Mouse (Mus musculus) stomach, embryonic 15.5 days (tissue): ENCODE results near the gene Poln. TPM values are rescaled to one million over a fixed set of nuclear protein-coding genes. Genes with fewer than 3 reads are reported as not detected.

Experiments used
- ATAC-seq: fragments of 200-750 bp; cut with Nextera tagmentation; 2 replicates; pipeline ENCODE4 v1.8.0; 2017; ENCODE audit warnings: low read depth, moderate number of reproducible peaks, moderate TSS enrichment; ENCODE audit not compliant: insufficient read depth, low FRiP score
- H3K27ac ChIP-seq: fragments of 300-500 bp; sonication (generic); 2 replicates; pipeline ENCODE4 v1.5.1; 2015; ENCODE audit warnings: mild to moderate bottlenecking, inconsistent platforms
- H3K27me3 ChIP-seq: fragments of 300-500 bp; sonication (generic); replicated peaks from 2 replicates; pipeline ENCODE4 v1.6.1; 2015; ENCODE audit warnings: inconsistent platforms
- H3K36me3 ChIP-seq: fragments of 300-500 bp; sonication (generic); 2 replicates; pipeline ENCODE4 v1.6.1; 2015; ENCODE audit warnings: inconsistent platforms
- H3K4me1 ChIP-seq: fragments of 300-500 bp; sonication (generic); 2 replicates; pipeline ENCODE4 v1.6.1; 2015; ENCODE audit warnings: inconsistent platforms
- H3K4me2 ChIP-seq: fragments of 300-500 bp; sonication (generic); 2 replicates; pipeline ENCODE4 v1.6.1; 2015; ENCODE audit warnings: mild to moderate bottlenecking, inconsistent platforms
- H3K4me3 ChIP-seq: fragments of 300-500 bp; sonication (generic); replicated peaks from 2 replicates; pipeline ENCODE4 v1.5.1; 2015; ENCODE audit warnings: inconsistent platforms
- H3K9ac ChIP-seq: fragments of 300-500 bp; sonication (generic); 2 replicates; pipeline ENCODE4 v1.6.1; 2015; ENCODE audit warnings: inconsistent platforms
- H3K9me3 ChIP-seq: fragments of 300-500 bp; sonication (generic); 2 replicates; pipeline ENCODE4 v1.6.1; 2016; ENCODE audit warnings: inconsistent platforms
- WGBS: fragments of 180-500 bp; shearing (Covaris S2); methylation state at CpG from one replicate; pipeline ENCODE4 v1.1.7; 2015; 5-methylcytosine and 5-hydroxymethylcytosine counted together
- polyA plus RNA-seq: library from polyadenylated mRNA; unstranded; fragments of >200 nt; fragmentation: Nextera tagmentation; extraction: Ambion mirVana; gene quantifications from 2 replicates; pipeline ENCODE4 v1.2.1, GENCODE M21; 2015

Poln gene
- polyA plus RNA-seq: 0.81 and 0.92 TPM in 2 replicates

GRCm38 (mm10) chr5:34168950-34169891, at the start of gene Poln, which contains the start of gene Haus3:
TSS of gene Poln (minus strand) at chr5:34169448.
TSS of gene Haus3 (minus strand) at chr5:34169527.
- Histone ChIP-seq H3K9ac (peak within 1 kb of the TSS; percentile 80), H3K27ac (peak within 1 kb of the TSS; percentile 90), H3K36me3 (no peaks in the 10 kb centered on the region), H3K27me3 (no peaks in the 10 kb centered on the region), H3K4me2 (peak within 1 kb of the TSS; percentile 69), H3K4me3 (peak within 1 kb of the TSS; percentile 88), H3K4me1 (peaks cover 7% of the 10 kb centered on the region), H3K9me3 (no peaks in the 10 kb centered on the region)
- ATAC-seq: peak; percentile 100
- WGBS: under 1% methylated on average over 57 of the region's 57 CpGs

DNA sequence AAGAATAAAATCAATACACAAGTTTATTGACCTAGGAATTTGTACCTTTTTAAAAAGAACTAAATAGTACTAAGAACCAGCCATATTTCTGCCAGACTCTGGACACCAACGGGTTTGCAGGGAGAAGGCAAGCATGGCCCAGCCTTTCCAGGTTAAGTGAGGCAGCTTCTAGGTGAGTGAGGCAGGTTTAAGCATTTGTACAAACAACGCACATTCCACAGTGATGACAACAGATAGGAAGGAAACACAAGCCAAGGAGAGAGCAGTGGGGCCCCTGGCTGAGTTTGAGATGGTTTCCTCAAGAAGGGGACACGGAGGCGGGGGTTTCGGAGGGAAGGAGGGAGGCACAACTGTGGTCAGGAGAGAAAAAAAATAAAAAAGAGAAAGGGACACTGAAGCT, 49.4 kb upstream of the Poln start:
- 50% methylated on average over 5 of the region's 5 CpGs for WGBS
- no peaks in the 10 kb centered on the region for H3K27me3 ChIP-seq
- H3K27ac ChIP-seq: no peak overlapping the region
- no peak overlapping the region for H3K4me3 ChIP-seq
- no peak overlapping the region for H3K9ac ChIP-seq
- no peak overlapping the region for H3K4me2 ChIP-seq
- no peaks in the 10 kb centered on the region for H3K36me3 ChIP-seq
- no peaks in the 10 kb centered on the region; the same call in 1 of the 2 replicates for H3K4me1 ChIP-seq
- no peak for ATAC-seq
- H3K9me3 ChIP-seq: no peaks in the 10 kb centered on the region

- no peak for ATAC-seq
- Histone ChIP-seq H3K4me1 (no peaks in the 10 kb centered on the region; the same call in 1 of the 2 replicates), H3K27me3 (no peaks in the 10 kb centered on the region), H3K4me2 (no peak overlapping the region), H3K4me3 (no peak overlapping the region), H3K27ac (no peak overlapping the region), H3K36me3 (no peaks in the 10 kb centered on the region), H3K9me3 (no peaks in the 10 kb centered on the region), H3K9ac (no peak overlapping the region)
- WGBS: 36% methylated on average over 9 of the region's 9 CpGs
Measured at GRCm38 (mm10) chr5:34217756-34218155, 48.5 kb upstream of the Poln start.

DNA sequence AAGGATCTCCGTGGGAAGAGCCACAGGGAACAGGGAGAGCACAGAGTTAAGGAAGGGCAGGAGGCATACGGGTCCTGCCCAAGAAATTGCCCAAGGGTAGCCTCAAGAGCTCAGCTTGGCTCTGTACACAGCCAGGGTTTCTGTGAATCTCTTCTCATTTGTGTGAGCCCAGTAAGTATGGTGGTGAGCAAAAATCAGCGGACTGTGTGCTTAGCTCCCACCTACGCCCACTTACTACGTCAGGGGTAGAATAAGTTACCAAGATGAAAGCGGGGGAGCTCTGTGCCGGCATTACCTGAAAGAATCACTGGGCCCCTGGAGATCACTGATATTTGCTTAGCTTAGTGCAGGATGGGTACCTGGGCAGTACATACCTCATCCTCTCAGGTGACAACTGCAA, 46.8 kb upstream of the Poln start:
- no peak overlapping the region for H3K9ac ChIP-seq
- H3K27ac ChIP-seq: no peak overlapping the region
- H3K36me3 ChIP-seq: no peaks in the 10 kb centered on the region
- H3K27me3 ChIP-seq: no peaks in the 10 kb centered on the region
- 81% methylated on average over 7 of the region's 7 CpGs for WGBS
- ATAC-seq: no peak
- H3K4me1 ChIP-seq: no peaks in the 10 kb centered on the region; the same call in 1 of the 2 replicates
- no peaks in the 10 kb centered on the region for H3K9me3 ChIP-seq
- no peak overlapping the region for H3K4me2 ChIP-seq
- H3K4me3 ChIP-seq: no peak overlapping the region

DNA sequence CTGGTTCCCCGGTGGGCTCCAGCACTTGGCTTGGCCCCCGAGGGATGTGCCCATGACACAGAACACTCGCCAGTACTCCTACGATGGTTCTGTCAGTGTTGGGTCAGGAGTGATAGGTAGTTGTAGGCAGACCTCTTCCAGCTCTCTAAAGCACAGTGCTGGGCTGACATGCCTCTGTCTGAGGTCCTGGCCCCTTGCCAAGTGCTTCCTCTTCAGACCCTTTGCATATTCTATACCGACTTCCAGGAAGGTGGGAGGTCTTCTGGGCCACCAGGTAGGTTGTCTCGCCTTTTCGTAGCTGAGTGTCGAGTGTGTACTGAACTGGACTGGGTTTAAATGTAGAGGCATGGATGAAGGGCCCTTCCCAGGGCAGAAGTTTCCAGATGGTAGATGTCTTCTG, 44.4 kb upstream of the Poln start:
- Histone ChIP-seq H3K27me3 (no peaks in the 10 kb centered on the region), H3K9me3 (no peaks in the 10 kb centered on the region), H3K27ac (no peak overlapping the region), H3K36me3 (no peaks in the 10 kb centered on the region), H3K9ac (no peak overlapping the region), H3K4me3 (no peak overlapping the region), H3K4me1 (no peaks in the 10 kb centered on the region; the same call in 1 of the 2 replicates), H3K4me2 (no peak overlapping the region)
- 54% methylated on average over 8 of the region's 8 CpGs for WGBS
- ATAC-seq: no peak

DNA sequence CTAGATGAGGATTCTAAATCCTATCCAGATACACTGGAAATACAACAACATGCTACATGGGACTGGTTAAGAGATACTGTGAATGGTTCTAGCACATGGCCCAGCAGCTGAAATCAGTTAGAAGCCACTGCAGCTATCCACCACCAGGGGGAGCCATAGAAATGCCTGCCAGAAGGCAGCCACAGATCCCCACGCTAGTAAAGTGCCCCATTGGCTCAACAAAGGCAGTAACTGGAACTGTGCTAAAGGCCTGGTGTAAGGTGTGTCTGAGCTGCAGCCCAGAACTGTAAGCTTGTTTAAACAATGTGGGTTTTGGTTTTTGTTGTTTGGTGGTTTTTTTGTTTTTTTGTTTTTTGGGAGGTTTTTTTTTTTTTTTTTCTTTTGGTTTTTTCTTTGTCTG, 41.0 kb upstream of the Poln start:
- no peak overlapping the region for H3K9ac ChIP-seq
- no peak overlapping the region for H3K4me3 ChIP-seq
- H3K4me2 ChIP-seq: no peak overlapping the region
- no peaks in the 10 kb centered on the region for H3K4me1 ChIP-seq
- H3K27ac ChIP-seq: no peak overlapping the region
- no peaks in the 10 kb centered on the region for H3K9me3 ChIP-seq
- 0% methylated on average over 1 of the region's 1 CpGs for WGBS
- no peaks in the 10 kb centered on the region for H3K36me3 ChIP-seq
- no peaks in the 10 kb centered on the region for H3K27me3 ChIP-seq
- ATAC-seq: peak; percentile 85

DNA sequence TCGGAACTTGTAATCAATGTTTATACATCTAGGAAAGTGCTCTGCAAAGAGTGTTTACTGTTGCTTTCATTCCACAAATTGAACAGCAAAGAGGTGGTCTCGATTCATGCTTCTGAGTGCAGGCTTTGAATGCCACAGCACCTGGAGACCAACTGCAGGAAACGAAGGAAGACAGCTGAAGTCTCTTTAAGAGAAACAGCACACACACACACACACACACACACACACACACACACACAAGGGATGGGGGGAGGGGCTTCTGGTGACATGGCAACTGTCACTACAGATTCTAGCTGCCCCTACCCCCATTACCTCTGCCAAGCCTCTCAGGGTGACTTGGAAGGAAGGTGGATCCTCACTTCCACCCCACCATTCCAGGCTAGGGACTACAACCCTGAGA, 38.3 kb upstream of the Poln start:
- H3K9me3 ChIP-seq: no peaks in the 10 kb centered on the region
- no peaks in the 10 kb centered on the region for H3K36me3 ChIP-seq
- H3K4me1 ChIP-seq: no peaks in the 10 kb centered on the region
- H3K27me3 ChIP-seq: no peaks in the 10 kb centered on the region
- H3K4me2 ChIP-seq: no peak overlapping the region
- 30% methylated on average over 3 of the region's 3 CpGs for WGBS
- no peak for ATAC-seq
- H3K27ac ChIP-seq: no peak overlapping the region
- no peak overlapping the region for H3K9ac ChIP-seq
- no peak overlapping the region for H3K4me3 ChIP-seq

DNA sequence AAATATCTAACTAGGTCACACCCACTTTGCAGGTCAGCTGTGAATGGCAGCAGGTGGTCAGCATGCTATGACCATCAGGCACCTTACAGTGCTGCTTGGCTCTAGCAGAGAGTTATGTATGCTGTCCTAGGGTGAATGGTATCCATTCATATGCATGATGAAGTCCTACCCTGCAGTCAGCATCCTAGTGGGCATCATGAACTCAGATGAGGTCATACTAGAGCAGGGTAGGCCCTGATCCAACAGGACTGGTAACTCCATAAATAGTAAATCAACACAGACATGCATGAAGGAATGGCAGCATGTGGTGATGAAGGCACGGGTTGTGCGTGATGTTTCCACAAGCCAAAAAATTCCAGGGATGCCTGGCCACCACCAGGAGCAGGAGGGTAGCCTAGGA, 36.5 kb upstream of the Poln start:
- no peak for ATAC-seq
- H3K27ac ChIP-seq: no peak overlapping the region
- WGBS: 54% methylated on average over 2 of the region's 2 CpGs

DNA sequence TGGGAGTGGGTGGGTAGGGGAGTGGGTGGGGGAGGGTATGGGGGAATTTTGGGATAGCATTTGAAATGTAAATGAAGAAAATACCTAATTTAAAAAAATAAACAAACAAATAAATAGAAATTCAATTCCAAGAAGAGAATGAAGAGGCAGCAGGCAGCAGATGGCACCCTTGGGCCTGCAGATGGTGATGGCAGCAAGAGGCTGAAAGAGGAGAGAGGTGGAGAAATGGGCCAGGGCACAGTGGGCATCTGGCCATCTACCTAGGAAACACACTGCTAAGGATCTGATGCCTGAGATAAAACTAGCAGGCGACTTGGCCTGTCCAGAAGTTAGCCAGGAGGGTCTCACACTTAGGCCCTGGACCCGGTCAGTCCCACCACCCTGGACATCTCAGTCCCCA, 35.7 kb upstream of the Poln start:
- Histone ChIP-seq H3K4me1 (no peaks in the 10 kb centered on the region), H3K27me3 (no peaks in the 10 kb centered on the region), H3K27ac (no peak overlapping the region), H3K9ac (no peak overlapping the region), H3K4me2 (no peak overlapping the region), H3K36me3 (no peaks in the 10 kb centered on the region), H3K4me3 (no peak overlapping the region), H3K9me3 (no peaks in the 10 kb centered on the region)
- WGBS: 86% methylated on average over 2 of the region's 2 CpGs
- ATAC-seq: no peak

More for the DNA sequence above, 36.5 kb upstream of the Poln start:
- H3K27me3 ChIP-seq: no peaks in the 10 kb centered on the region
- no peak overlapping the region for H3K9ac ChIP-seq
- H3K4me2 ChIP-seq: no peak overlapping the region
- no peaks in the 10 kb centered on the region for H3K4me1 ChIP-seq
- no peak overlapping the region for H3K4me3 ChIP-seq
- H3K9me3 ChIP-seq: no peaks in the 10 kb centered on the region
- no peaks in the 10 kb centered on the region for H3K36me3 ChIP-seq

- 67% methylated on average over 4 of the region's 4 CpGs for WGBS
- H3K9ac ChIP-seq: no peak overlapping the region
- H3K27ac ChIP-seq: no peak overlapping the region
- no peak overlapping the region for H3K4me2 ChIP-seq
- H3K36me3 ChIP-seq: no peaks in the 10 kb centered on the region
- H3K4me3 ChIP-seq: no peak overlapping the region
- H3K27me3 ChIP-seq: no peaks in the 10 kb centered on the region
- no peak for ATAC-seq
- H3K9me3 ChIP-seq: no peaks in the 10 kb centered on the region
- no peaks in the 10 kb centered on the region for H3K4me1 ChIP-seq
Measured at GRCm38 (mm10) chr5:34202006-34202405, 32.8 kb upstream of the Poln start.

- Histone ChIP-seq H3K4me1 (no peaks in the 10 kb centered on the region), H3K9ac (no peak overlapping the region), H3K36me3 (no peaks in the 10 kb centered on the region), H3K9me3 (no peaks in the 10 kb centered on the region), H3K27ac (no peak overlapping the region), H3K4me2 (no peak overlapping the region), H3K4me3 (no peak overlapping the region), H3K27me3 (no peaks in the 10 kb centered on the region)
- no peak for ATAC-seq
- 70% methylated on average over 2 of the region's 2 CpGs for WGBS
Measured at GRCm38 (mm10) chr5:34201396-34201795, 32.1 kb upstream of the Poln start.

DNA sequence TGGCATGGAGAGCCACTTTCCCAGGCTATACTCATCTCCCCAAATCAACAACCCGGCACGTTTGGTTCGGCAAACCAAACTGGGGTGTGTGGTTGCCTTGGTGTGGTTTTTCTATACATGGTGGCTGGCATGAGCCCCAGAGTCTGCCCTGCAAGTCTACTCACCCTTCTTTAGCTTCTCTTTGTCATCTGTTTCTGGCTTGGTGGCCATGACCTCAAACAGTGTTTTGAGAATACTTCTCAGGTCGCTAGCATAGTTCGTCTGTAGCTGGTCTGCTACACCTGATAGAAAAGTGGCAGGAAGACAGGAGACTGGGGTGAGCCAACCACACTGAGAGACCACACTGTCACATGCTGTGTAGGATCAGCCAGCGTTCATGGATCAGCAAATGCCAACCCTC, 29.4 kb upstream of the Poln start:
- Histone ChIP-seq H3K4me3 (no peak overlapping the region), H3K4me2 (no peak overlapping the region), H3K4me1 (no peaks in the 10 kb centered on the region), H3K9me3 (no peaks in the 10 kb centered on the region), H3K27ac (no peak overlapping the region), H3K9ac (no peak overlapping the region), H3K27me3 (no peaks in the 10 kb centered on the region), H3K36me3 (no peaks in the 10 kb centered on the region)
- ATAC-seq: no peak
- WGBS: 87% methylated on average over 6 of the region's 6 CpGs
